Mouse (Mus musculus): ENCODE measurements around the gene Gipr. TPM values are rescaled to one million over a fixed set of nuclear protein-coding genes. Genes with fewer than 3 reads are reported as not detected.
A peak's percentile ranks its signal among the peaks of the same experiment; 100 is the strongest.

The Gipr gene
- total and polyA plus RNA-seq, 2 experiments from 2014 or later = 0.85 to 2.0 TPM

DNA sequence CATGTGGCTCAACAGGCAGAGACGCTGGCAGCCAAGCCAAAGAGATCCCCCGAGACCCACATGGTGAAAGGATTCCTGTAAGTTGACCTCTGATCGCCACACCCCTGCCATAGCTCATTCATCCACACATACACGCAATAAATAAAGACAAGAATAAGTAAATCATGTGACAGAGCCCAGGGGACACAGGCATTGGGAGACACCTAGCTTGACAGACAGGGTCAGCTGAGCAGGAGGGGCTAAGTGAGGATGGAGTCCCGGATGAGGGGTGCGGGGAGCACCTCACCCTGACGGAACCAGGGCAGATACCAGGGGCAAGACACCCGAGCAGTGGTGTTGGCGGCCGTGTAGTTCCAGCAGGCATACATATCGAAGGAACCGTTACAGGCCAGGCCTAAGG, 2.2 kb downstream of the Gipr start:
- no peaks in the 10 kb centered on the region for H3K36me3 ChIP-seq (ENCODE audit: insufficient read depth, low read length)
- no peak overlapping the region for H3K4me3 ChIP-seq (ENCODE audit: low read length)
- H3K4me2 ChIP-seq (ENCODE audit: low read depth, low read length) = no peak overlapping the region
- DNase-seq (ENCODE audit: low spot score) (no peak), ATAC-seq (no peak)
- no peaks in the 10 kb centered on the region for H3K9me3 ChIP-seq (ENCODE audit: low read length)
- H3K27ac ChIP-seq = no peak overlapping the region
- peaks cover 4% of the 10 kb centered on the region; the same call in 1 of the 2 replicates for H3K4me1 ChIP-seq (ENCODE audit: insufficient read depth, low read length)
- 32% methylated on average over 12 of the region's 12 CpGs for WGBS
- H3K27me3 ChIP-seq (ENCODE audit: insufficient read depth, low read length) = no peaks in the 10 kb centered on the region
- no peak for TF ChIP-seq CTCF (IDR thresholded peaks at IDR 0.05; ENCODE audit: low read depth)
- no peak overlapping the region for H3K9ac ChIP-seq (replicated peaks; ENCODE audit: low read length)

DNA sequence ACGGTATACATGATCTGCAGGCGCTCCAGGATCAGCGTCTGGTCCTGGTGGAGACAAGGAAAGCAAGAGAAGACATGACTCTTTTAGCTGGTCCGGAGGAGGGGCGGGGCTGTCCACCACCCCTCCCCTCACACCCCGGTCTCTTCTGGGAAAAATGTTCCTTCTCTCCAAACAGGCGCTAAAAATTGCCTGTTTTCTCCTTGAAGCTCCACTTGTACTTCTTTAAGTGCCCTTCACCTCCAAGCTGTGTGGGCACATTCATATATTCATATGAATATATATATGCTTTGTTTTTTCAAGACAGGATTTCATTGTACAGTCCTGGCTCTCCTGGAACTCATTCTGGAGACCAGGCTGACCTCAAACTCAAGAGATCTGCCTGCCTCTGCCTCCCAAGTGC, 3.0 kb downstream of the Gipr start:
- H3K9me3 ChIP-seq (ENCODE audit: low read length) = no peaks in the 10 kb centered on the region
- WGBS = 89% methylated on average over 7 of the region's 7 CpGs
- no peak overlapping the region for H3K4me3 ChIP-seq (ENCODE audit: low read length)
- no peak overlapping the region for H3K4me2 ChIP-seq (ENCODE audit: low read depth, low read length)
- no peak overlapping the region for H3K27ac ChIP-seq
- DNase-seq (ENCODE audit: low spot score) (no peak), ATAC-seq (no peak)
- H3K4me1 ChIP-seq (ENCODE audit: insufficient read depth, low read length) = peaks cover 4% of the 10 kb centered on the region; the same call in 1 of the 2 replicates
- H3K9ac ChIP-seq (replicated peaks; ENCODE audit: low read length) = no peak overlapping the region
- TF ChIP-seq CTCF (IDR thresholded peaks at IDR 0.05; ENCODE audit: low read depth) = no peak
- H3K36me3 ChIP-seq (ENCODE audit: insufficient read depth, low read length) = no peaks in the 10 kb centered on the region
- no peaks in the 10 kb centered on the region for H3K27me3 ChIP-seq (ENCODE audit: insufficient read depth, low read length)

DNA sequence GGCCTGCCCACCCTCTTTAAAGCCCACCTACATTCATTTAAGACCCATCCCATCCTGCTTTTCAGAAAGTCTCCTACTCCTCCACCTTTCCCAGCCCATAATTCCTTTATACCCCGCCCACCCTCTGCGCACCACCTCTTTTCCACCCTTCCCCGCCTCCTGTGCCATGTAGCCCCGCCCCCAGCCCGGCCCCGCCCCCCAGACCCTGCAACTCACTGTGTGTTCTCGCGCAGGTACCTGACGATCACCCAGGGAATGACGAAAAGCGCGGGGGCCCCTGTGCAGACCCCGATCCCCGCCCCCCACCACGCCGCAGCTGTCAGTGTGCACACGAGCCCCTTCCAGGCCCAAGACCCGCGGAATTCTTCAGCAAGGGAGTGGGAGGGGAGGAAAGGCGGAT, 5.8 kb downstream of the Gipr start:
- WGBS = under 1% methylated on average over 18 of the region's 20 CpGs

DNA sequence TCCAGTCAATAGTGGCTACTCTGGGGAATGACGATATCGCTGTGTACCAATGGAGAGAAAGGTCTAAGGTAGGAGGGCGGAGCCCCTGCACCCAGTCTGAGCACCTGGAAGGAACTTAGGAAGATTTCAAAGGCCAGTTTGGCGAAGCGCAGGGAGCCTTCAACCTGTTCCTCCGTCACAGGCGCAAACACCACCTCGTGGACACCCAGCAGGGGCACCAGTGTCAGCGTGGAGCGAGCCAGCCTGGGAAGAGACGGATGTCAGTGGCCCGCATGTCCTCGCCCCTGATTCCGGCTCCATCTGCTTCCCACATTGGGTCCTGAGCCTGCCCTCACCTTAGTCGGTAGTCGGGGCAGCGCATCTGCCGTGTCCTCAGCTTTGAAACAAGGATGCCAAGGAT, 6.5 kb downstream of the Gipr start:
- H3K27me3 ChIP-seq (ENCODE audit: insufficient read depth, low read length) = no peaks in the 10 kb centered on the region

More for the DNA sequence above, 5.8 kb downstream of the Gipr start:
- DNase-seq (ENCODE audit: low spot score) (peak; percentile 63), ATAC-seq (peak; percentile 74)
- no peaks in the 10 kb centered on the region for H3K27me3 ChIP-seq (ENCODE audit: insufficient read depth, low read length)
- H3K27ac ChIP-seq = no peak overlapping the region
- H3K4me2 ChIP-seq (ENCODE audit: low read depth, low read length) = peak overlapping the region; percentile 57
- peak overlapping the region; percentile 52 for H3K9ac ChIP-seq (replicated peaks; ENCODE audit: low read length)
- H3K4me1 ChIP-seq (ENCODE audit: insufficient read depth, low read length) = peaks cover 11% of the 10 kb centered on the region; the same call in 1 of the 2 replicates
- no peak for TF ChIP-seq CTCF (IDR thresholded peaks at IDR 0.05; ENCODE audit: low read depth)
- no peaks in the 10 kb centered on the region for H3K36me3 ChIP-seq (ENCODE audit: insufficient read depth, low read length)
- no peaks in the 10 kb centered on the region for H3K9me3 ChIP-seq (ENCODE audit: low read length)
- H3K4me3 ChIP-seq (ENCODE audit: low read length) = peak overlapping the region; percentile 36

DNA sequence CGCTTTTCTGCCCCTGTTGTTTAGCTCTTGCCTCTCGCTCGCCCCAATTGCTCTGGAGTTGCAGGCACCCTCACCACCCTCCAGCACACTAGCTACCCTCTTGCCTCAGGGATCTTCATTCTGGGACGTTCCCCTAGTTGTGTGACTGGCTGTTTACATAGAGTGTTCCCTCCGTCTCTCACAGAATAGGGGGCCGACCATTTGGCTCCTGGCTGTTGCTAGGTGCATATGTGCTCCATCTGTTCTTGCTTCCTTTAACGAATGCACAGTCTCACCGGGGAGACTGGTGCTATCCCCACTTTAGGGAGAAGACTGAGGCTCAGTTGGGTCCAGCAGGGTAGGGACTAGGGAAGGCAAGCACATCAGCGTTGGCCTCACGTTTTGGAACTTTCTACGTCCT, 7.3 kb downstream of the Gipr start:
- no peak overlapping the region for H3K4me2 ChIP-seq (ENCODE audit: low read depth, low read length)
- no peaks in the 10 kb centered on the region for H3K27me3 ChIP-seq (ENCODE audit: insufficient read depth, low read length)
- no peak overlapping the region for H3K27ac ChIP-seq
- no peak for DNase-seq (ENCODE audit: low spot score)
- no peak for ATAC-seq
- peaks cover 4% of the 10 kb centered on the region for H3K36me3 ChIP-seq (ENCODE audit: insufficient read depth, low read length)
- WGBS = 62% methylated on average over 11 of the region's 11 CpGs
- no peak for TF ChIP-seq CTCF (IDR thresholded peaks at IDR 0.05; ENCODE audit: low read depth)
- no peak overlapping the region for H3K4me3 ChIP-seq (ENCODE audit: low read length)
- H3K4me1 ChIP-seq (ENCODE audit: insufficient read depth, low read length) = peaks cover 11% of the 10 kb centered on the region; the same call in 1 of the 2 replicates
- no peak overlapping the region for H3K9ac ChIP-seq (replicated peaks; ENCODE audit: low read length)
- H3K9me3 ChIP-seq (ENCODE audit: low read length) = no peaks in the 10 kb centered on the region

More for the DNA sequence above, 6.5 kb downstream of the Gipr start:
- Histone ChIP-seq H3K9ac (replicated peaks; ENCODE audit: low read length) (peak overlapping the region; percentile 52; the same call in 1 of the 2 replicates), H3K36me3 (ENCODE audit: insufficient read depth, low read length) (no peaks in the 10 kb centered on the region), H3K4me1 (ENCODE audit: insufficient read depth, low read length) (peaks cover 11% of the 10 kb centered on the region; the same call in 1 of the 2 replicates), H3K4me2 (ENCODE audit: low read depth, low read length) (peak overlapping the region; percentile 57), H3K9me3 (ENCODE audit: low read length) (no peaks in the 10 kb centered on the region), H3K4me3 (ENCODE audit: low read length) (peak overlapping the region; percentile 36), H3K27ac (no peak overlapping the region)
- WGBS = 15% methylated on average over 18 of the region's 18 CpGs
- TF ChIP-seq CTCF (IDR thresholded peaks at IDR 0.05; ENCODE audit: low read depth) = no peak
- no peak for ATAC-seq
- no peak for DNase-seq (ENCODE audit: low spot score)

DNA sequence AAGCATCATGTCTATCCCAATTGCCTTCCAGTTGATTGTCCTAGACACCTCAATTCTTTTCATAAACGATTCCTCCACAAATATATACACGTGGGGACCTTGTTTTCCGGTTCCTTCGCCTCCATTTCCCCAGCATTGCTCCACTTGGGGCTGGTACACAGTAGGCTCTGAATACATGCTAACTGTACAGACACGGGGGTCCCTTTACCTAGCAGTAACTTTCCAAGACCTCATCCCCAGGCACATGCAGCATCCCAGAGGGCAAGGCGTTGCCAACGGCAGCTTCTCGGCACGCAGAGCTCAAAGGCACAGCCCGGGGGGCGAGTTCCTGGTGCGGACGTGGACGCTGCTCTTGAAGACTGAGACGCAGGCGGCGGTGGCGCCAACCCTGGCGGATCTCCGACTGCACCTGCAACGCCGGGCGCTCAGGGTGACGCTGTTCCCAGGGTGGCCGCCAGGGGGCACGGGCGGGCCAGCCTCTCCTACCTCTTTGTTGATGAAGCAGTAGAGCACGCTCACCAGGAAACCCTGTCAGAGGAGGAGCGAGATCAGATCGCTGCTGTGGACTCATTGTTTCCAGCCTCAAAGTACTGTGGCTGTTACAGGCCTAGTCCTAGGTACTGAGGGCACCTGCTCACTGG, 8.6 kb downstream of the Gipr start:
- WGBS = 4% methylated on average over 30 of the region's 30 CpGs
- Histone ChIP-seq H3K9me3 (ENCODE audit: low read length) (no peaks in the 10 kb centered on the region), H3K36me3 (ENCODE audit: insufficient read depth, low read length) (peaks cover 16% of the 10 kb centered on the region), H3K4me1 (ENCODE audit: insufficient read depth, low read length) (peaks cover 11% of the 10 kb centered on the region; the same call in 1 of the 2 replicates), H3K4me3 (ENCODE audit: low read length) (no peak overlapping the region), H3K9ac (replicated peaks; ENCODE audit: low read length) (0 out of 2 replicates have a peak overlapping the region, but pooled peaks have one; percentile 30), H3K27me3 (ENCODE audit: insufficient read depth, low read length) (no peaks in the 10 kb centered on the region), H3K4me2 (ENCODE audit: low read depth, low read length) (peak overlapping the region; percentile 46), H3K27ac (peak overlapping the region; percentile 45; the same call in 1 of the 2 replicates)
- DNase-seq (ENCODE audit: low spot score) (peak; percentile 88), ATAC-seq (peak; percentile 72)
- peak; percentile 93 for TF ChIP-seq CTCF (IDR thresholded peaks at IDR 0.05; ENCODE audit: low read depth)
